Mouse (Mus musculus) heart, postnatal 25 days (tissue): ENCODE measurements around the gene Ttll13. TPM values are rescaled to one million over a fixed set of nuclear protein-coding genes. Genes with fewer than 3 reads are reported as not detected.
A peak's percentile ranks its signal among the peaks of the same experiment; 100 is the strongest.

Source experiments
- DNase-seq: peaks from one replicate; pipeline ENCODE4 v3.0.0; 2022; ENCODE audit warnings: low spot score
- intact Hi-C: fragments of 180-260 bp; cut with DNase I; formaldehyde crosslinking; loops from one replicate; pipeline ENCODE4 v1.15.1; 2025
- total RNA-seq, 2 experiments: library from RNA; stranded (reverse); gene quantifications; 2 replicates each; pipeline ENCODE4 v1.2.3; 2021

The Ttll13 gene
- total RNA-seq, 2 experiments from 2014 or later, result 0.28 to 0.52 TPM

DNA sequence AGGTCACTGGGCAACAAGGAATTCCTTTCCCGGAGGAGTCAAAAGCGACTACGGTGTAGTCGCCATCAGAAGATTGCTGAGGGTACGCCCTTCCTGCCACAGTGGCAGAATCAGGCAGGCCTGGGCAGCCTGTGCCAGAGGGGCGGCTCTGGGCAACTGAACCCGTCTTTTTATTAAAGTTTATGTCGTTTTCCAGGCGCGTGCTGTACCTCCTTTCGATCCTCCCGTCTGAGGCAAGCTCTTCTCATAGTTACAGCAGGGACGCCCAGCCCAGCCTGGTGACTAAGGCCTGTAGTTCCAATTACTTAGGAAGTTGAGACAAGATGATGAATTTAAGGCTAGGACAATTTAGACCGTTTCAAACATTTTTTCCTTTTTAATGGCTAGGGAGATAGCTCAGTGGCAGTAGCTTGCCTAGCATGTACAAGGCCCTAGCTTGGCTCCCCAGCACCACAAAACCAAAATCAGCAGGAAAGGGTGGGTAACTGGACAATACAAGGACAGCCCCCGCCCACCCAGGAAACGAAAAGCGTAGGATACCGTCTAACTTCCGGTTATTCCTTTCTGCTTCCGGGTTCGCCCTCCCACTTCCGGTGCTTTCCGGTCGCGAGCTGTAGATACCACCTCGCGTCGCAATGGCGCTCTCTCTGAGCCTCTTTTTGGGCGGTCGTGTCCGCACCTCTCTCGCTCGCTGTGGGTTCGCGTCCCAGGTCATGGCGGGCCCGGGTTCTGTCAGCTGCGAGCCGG lies 14.6 kb downstream of the Ttll13 start, which contains the start of gene Ngrn:
Gene Ngrn (plus strand): TSS at position 591 of the 747 bp plus-strand sequence.
- intact Hi-C loops, result no loop called here
- DNase-seq, result peak; percentile 76

DNA sequence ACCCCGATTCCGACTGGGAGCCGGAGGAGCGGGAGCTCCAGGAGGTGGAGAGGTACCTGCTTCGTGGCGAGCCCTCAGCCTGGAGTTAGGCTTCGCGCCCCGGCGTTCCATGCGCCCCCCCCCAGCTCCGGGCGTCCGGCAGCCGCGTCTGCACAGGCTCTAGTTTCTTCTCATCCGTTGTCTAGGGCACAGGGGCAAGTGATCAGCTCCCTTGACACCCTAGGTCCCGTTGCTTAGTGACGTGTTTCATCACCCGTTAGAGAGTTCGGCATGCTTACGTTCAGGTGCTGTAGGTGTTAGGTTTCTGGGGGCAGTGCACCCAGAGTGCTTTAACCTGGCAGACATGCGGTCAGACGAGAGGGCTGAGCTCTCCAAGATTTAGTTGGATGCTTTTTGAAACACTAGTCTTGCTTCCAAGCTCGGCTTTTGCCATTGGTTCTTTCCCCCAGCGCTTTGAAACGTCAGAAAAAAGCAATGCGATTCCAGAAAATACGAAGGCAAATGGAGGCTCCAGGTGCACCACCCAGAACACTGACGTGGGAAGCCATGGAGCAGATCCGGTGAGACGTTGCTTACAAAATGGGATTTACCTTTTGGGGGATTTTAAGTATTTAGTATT lies 15.3 kb downstream of the Ttll13 start:
- no peak for DNase-seq
- intact Hi-C loops, result no loop called here

DNA sequence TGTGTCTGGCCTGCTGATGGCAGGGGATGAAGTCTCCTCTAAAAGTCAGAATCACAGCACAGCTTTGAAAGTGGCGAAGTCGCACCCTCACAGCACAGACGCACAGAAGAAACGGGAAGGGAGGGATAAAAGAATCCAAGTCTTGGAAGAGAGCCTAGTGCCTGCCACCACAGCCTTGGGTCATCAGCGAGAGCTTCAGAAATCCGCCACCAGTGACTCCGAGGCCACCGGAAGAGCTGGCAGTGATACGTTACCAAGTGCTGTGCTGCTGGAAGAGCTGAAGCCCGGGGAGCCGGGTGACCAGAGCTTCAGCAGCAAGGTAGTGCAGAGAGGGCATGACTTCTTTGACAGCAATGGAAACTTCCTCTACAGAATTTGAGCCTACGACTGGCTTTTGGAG lies 18.4 kb downstream of the Ttll13 start:
- DNase-seq, result no peak
- intact Hi-C loops, result no loop called here

DNA sequence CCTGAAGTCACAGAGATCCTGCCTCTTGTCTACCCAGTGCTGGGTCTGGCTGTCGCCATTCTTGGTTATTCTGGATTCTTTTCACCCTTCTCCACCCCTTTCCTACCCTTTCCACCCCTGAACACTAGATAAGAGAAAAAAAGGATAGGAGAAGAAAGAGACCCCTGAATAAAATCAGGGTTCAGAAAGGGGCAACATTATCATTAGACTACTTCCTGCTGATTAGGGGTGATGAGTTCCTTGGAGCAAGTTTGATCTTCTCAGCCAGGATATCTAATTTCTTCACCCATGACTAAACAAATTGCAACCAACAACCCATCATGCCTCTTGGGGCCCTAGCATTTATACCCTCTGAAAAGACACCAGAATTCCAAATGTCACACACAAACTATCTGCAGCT lies 21.6 kb downstream of the Ttll13 start:
- intact Hi-C loops, result no loop called here
- DNase-seq, result no peak

DNA sequence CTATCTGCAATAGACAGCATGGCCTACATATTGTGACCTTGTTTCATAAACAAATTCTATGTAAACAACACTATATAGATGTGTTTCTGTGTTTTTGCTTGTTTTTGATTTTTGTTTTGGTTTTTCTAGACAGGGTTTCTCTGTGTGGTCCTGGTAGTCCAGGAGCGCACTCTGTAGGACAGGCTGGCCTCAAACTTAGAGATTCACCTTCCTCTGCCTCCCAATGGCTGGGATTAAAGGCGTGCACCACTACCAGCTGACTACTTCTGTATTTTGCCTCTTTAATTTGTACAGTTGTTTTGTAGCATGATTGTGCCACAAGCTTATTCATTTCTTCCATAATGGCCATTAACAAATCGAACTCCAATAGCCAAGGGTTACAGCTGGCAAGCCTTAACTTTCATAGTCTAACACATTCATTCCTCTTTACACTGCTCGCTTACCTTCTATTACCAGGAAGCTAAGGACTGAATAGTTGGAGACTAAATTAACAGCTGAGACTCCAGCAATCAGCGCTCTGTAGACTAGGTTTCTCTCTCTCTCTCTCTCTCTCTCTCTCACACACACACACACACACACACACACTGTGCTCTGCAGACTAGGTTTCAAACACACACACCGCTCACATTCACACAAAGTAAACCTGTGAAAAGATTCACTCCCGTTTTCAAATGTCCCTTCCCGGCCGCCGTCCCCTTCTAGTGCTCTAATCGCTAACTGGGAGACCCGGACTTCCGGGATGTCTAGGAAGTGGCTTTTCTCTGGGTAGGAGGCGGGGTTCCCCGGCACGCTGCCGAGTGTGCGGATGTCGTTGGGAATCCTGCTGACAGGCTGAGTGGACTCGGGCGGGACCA lies 22.9 kb downstream of the Ttll13 start, which contains the start of gene Vps33b:
Gene Vps33b (plus strand): TSS at position 753 of the 854 bp plus-strand sequence.
- peak; percentile 89 for DNase-seq
- intact Hi-C loops, result no loop called here

DNA sequence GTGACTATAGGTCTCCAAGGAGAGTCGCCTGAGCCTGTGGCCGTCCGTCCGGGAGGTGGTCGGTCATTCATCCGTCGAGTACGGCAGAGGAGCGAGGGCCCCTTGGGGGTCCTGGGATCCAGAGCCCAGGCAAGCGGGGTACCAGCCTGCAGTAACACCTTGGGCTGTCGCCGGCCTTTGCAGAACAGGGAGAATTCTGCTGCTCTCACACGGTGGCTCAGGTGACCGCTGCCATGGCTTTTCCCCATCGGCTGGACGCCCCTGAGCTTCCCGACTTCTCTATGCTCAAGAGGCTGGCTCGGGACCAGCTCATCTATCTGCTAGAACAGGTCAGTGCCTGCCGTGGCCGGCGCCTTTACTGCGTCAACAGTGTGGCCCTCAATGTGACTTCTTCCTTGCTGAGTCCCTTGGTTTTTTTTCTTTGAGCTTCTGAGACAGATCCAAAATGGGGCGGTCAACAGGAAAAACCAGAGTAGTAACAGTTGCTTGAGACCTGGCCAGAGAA lies 23.6 kb downstream of the Ttll13 start:
- intact Hi-C loops, result no loop called here
- no peak for DNase-seq

DNA sequence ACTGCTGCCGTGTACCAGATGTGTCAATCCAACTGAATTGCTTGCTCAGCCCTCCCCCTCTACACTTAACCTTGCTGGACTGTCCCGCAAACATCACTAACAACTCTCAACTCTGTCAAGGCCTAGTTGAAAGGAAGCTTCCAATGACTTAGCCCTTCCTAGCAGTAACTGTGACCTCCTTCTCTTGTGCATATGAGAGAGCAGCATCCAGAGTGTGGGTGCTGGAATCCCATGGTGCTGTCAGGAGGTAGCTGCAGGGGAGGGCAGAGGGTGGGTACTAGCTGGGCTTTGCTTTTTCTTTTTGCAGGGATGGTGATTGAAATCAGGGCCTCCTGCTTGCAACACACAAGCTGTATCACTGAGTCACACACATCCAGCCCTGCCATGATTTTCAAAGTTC lies 27.3 kb downstream of the Ttll13 start:
- intact Hi-C loops, result no loop called here
- no peak for DNase-seq

DNA sequence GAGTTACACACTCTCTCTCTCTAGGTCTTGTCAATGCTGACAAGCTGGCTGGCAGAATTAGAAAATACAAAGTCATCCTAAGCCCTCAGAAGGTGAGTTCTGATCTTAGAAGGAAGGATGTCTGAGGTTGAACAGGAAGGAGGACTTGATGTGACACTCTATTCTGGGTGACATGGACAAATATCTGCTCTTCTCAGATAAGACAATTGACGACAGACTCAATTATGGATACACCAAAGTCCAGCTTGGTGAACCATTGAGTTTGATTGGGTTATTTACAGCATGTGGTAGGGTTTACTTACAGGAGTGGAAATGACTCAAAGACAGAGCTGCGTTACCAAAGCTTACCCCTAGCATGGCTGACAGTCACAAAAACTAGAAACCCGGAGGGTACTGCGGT lies 30.2 kb downstream of the Ttll13 start:
- intact Hi-C loops, result no loop called here
- no peak for DNase-seq

DNA sequence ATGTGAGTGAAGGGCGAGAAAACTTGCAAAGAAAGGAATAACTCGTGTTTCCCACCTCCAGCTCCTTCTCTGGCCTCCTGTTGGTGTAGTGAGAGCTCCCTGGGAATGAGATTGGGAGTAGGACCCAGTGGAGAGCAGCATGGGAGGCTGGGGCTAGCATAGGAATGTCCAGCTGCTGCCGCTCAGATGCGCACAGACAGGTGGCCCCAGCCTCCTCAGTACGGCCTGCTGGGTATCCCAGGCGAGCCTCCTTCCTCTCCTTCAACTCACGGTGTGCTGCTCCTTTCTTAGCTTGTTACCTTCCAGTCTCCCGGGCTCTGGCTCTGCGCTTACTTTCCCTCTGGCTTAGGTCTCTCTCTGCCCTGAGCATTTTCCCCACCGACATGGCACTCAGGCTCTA lies 33.9 kb downstream of the Ttll13 start:
- DNase-seq, result no peak

DNA sequence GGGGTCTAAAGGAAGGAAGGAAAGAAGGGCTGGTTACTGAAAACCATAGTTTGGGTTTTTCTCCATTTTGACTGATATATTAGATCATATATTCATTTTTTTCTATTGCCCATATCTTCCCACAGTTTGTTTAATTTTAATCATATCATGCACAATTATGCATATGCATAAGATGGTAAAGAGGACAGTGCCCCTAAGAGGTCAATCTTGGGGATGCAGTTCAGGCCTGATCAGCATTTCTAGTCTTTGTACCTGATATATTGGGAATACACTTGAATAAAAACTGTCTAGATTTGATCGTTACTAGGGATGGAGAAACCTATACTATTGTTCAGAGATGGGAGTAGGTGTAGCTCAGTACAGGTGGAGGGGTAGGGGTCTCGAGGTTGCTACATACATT lies 34.8 kb downstream of the Ttll13 start:
- intact Hi-C loops, result no loop called here
- no peak for DNase-seq

More for the DNA sequence above, 33.9 kb downstream of the Ttll13 start:
- intact Hi-C loops, result no loop called here

DNA sequence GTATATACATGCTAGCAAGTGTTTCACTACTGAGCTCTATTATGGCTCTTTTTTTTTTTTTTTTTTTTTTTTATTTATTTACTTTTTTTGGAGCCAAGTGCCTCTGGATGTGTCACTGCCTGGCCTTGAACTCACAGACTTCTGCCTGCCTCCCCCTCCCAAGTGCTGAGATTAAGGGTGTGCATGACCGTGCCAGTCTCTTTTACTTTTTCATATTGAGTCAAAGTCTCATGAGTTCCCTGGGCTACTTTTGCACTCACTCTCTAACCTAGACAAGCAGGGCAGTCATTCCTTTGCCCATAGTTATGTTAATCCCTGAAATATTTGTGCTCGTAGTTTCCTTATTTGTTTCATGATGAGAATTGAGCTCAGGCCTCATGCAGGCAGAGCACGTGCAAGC lies 35.5 kb downstream of the Ttll13 start:
- no peak for DNase-seq
- intact Hi-C loops, result no loop called here

DNA sequence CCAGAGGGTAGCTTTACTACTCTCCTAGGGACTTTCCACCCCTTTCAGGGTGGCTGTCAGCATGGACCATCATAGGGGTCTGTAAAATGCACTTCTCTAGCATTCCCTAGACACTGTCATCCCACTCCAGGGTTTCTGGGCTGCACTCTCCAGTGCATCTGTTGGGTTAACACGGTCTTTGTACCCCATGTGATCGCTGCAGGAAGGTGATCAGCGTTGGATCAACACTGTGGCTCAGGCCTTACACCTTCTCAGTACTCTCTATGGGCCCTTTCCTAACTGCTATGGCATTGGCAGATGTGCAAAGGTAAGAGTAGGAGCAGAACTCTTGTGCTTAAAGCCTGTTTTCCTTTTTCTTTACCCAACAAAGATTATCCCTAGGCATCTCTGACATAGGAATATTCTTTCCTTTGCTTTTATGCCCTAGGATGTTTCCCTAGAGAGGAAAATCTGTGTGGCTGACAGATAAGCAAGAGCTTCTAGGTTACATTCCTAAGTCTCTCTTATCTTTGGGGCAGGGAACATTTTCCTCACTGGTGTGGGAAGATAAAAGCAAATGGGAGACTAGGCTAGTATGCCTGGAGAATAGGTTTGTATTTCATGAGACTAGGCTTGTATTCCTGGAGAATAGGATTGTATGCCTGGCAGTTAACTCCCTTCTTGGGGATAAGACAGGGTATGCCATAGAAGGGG lies 37.2 kb downstream of the Ttll13 start:
- DNase-seq, result no peak
- intact Hi-C loops, result no loop called here

DNA sequence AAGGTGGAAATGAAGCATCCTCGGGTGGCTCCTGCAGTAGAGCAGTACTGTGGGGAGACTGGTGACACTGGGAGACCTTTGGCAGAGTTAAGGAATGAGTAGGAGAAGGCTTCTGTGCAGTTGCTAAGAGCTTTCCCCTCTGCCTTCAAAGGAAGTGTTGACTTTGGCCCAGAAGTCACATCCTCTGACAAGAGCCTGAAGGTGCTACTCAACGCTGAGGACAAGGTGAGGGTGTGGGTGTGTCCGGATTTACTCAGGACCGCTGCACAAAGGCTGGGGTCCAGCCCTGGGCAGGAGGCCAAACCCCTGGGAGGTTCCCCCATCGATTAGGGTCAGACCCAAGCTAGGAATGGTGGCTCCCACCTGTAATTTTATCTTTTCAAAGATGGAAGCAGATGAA lies 38.2 kb downstream of the Ttll13 start:
- no peak for DNase-seq
- intact Hi-C loops, result no loop called here

DNA sequence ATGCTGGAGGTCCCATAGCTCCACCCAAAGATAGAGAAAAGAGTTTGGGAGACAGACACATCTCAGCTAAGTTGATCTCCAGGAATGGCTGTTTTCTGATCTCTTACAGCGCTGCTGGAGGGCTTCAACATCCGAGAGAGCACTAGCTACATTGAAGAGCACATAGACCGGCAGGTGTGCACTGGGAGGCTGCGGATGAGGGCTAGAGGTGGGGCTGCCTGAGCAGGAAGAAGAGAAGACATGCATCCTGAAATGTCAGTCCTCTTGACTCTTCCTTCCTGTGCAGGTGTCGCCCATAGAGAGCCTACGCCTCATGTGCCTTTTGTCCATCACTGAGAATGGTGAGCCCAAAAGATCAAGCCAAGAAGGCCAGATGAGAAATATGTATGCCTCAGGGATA lies 39.5 kb downstream of the Ttll13 start:
- DNase-seq, result no peak
- intact Hi-C loops, result no loop called here

DNA sequence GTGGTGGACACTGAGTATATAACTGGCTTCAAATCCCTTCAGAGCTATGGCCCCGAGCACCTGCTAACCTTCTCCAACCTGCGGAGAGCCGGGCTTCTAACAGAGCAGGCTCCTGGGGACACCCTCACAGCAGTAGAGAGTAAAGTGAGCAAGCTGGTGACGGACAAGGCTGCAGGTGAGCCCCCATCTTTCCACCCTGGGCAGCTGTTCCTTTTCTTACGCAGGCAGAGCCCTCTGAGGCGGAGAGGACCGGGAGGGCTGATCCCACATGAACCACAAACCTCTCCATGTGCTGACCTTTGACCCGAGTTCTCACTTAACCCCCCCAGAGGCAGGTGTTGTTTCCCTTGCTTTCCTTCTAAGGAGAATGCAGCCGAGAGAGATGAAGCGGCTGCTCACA lies 41.6 kb downstream of the Ttll13 start:
- no peak for DNase-seq

DNA sequence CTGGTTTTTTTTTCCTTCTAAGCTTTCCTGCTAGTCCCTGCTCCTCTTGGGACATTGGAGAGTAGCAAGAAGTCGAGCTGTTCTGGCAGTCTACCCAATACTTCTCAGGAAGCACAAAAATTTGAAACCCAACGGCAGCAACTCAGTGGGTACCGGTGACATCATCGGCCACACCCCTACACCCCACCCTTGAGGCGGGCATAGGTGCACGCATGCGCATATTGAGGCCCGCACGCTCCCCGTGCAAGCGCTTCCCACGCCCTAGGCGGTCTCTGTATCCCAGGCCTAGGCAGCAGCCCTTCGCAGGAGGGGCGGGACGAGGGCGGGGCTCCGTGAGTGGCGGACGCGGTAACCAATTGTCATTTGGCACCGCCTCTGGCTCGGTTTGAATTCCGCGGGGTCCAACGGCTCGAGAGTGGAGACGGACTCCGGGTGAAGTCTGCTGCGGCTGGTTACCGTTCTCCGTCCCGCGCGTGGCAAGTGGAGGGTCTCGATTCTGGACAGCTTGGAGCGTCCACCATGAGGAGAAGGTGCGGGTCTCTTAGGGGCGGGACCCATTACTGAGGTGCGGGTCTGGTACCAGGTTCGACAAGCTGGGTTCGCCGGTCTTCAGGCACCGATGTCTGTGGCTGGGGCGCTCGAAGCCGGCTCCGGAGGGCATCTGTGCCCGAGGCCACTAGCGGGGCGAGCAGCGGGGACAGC lies 48.0 kb downstream of the Ttll13 start, which contains the start of gene Prc1:
Gene Prc1 (plus strand): TSS at position 389 of the 702 bp plus-strand sequence.
- intact Hi-C loops, result no loop called here
- peak; percentile 98 for DNase-seq

More for the DNA sequence above, 41.6 kb downstream of the Ttll13 start:
- intact Hi-C loops, result no loop called here

DNA sequence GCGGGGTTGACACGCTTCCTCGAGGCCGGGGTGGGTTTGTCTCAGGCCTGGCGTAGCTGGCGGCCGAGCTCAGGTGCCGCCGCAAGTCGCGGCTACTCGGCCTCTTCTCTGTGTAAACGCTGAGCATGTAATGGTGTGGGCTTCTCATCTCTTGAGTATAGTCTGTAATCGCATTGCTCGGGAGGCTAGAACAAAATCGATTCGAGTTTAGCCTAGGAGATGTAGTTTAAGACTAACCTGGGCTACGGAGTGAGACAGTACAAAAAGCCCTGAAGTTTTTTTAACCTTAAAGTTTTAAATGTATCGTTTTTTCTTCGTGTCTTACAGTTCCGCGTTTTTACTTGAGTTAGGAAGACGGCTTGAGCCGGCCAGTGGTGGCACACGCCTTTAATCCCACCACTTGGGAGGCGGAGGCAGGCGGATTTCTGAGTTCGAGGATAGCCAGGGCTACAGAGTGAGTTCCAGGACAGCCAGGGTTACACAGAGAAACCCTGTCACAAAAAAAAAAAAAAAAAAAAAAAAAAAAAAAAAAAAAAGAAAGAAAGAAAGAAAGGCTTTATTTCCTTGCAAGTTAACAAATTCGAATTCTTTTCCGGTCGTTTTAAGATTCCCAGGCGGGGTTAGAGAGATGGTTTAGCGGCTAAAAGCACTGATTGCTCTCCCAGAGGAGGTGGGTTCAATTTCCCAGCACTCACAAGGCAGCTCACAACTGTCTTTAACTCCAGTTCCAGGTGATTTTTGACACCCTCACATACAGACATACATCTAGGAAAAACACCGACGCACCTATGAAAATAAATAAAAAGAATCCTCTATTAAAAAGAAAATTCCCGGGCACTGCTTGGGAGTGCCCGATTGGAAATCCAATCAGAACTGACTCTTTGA lies 48.8 kb downstream of the Ttll13 start:
- intact Hi-C loops, result no loop called here
- DNase-seq, result no peak

DNA sequence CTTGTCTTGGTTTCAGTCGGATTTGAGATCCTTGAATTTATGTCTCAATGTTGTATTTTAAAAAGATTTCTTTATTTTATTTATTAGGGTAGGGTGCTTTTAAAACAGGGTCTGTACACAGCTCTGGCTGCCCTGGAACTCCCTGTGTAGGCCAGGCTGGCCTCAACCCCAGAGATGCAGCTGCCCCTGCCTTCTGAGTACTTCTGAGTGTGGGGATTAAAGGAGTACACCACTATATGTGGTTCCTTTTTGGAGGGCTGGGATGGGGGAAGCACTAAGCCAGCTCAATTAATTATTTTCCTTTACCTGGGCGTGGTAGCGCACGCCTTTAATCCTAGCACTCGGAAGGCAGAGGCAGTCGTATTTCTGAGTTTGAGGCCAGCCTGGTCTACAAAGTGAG lies 50.3 kb downstream of the Ttll13 start:
- DNase-seq, result no peak

More for the DNA sequence above, 50.3 kb downstream of the Ttll13 start:
- intact Hi-C loops, result loop anchor here (2.0 kb wide), 1 partner anchor 28 kb away; the partner anchor contains the start of gene Rccd1
